Mouse (Mus musculus): ENCODE measurements around the gene Armh3.

Gene Armh3

DNA sequence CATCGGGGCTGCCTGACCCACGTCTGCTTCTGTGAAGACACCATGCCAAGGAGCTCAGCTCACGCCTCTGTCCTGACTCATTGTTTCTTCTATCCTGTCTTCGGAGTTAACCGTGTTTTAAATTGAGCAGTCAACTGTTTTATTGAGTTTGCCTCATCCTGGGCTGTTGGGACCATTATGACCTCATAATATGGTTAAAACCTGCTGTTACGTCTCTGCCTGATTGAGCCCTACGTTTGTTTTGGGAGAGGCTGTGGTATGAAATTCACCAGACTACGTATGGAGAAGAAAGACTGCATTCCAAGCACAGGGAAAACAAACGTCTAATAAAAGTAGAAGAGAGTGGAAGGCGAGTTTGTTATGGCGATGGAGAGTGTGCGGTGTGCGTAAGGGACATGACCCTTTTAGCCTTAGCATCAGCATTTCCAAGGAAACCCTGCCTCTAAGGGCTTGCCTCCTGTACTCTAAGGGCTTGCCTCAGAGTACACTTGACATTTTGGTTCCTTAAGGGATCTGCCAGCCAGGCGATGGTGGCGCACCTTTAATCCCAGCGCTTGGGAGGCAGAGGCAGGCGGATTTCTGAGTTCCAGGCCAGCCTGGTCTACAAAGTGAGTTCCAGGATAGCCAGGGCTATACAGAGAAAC is 214.2 kb downstream of the Armh3 start:
- DNase-seq, result no peak

DNA sequence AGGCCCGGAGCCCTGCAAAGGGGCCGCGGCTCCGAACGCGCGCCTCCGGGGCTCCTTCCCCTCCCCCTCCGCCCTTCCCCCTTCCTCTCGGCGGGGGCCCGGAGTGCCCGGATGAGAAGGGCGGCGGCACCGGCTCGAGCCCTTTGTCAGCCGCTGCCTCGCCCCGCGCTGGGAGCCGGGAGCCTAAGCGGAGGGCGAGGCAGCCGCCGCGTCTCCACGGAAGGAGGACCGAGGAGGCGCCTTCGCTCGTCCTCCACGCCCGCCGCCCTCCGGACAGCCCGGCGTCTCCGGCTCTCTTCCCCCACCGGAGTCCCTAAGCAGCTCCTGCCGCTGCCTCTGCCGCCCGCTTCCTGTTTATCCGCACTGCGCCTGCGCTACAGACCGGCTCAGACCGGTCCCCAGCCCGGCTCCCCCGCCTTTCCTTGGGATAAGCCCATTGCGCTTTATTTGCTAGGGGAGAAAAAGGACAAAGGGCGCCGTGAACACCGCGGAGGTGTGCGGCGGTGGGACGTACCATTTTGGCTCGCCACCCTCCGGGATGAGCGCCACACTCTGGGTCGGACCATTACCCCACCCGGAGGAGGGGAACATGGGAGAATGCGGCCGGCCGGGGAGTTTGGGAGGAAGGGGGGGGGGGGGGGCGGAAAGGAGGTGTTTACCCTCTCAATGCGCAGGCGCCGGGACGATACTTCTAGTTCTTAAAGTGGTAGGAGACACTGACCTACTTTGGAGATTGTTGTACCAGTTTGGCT is 214.9 kb downstream of the Armh3 start, which contains the start of gene Mgea5:
Mgea5 (minus strand) TSS at position 657 of the 752 bp plus-strand sequence.
- peak; percentile 99 for DNase-seq

DNA sequence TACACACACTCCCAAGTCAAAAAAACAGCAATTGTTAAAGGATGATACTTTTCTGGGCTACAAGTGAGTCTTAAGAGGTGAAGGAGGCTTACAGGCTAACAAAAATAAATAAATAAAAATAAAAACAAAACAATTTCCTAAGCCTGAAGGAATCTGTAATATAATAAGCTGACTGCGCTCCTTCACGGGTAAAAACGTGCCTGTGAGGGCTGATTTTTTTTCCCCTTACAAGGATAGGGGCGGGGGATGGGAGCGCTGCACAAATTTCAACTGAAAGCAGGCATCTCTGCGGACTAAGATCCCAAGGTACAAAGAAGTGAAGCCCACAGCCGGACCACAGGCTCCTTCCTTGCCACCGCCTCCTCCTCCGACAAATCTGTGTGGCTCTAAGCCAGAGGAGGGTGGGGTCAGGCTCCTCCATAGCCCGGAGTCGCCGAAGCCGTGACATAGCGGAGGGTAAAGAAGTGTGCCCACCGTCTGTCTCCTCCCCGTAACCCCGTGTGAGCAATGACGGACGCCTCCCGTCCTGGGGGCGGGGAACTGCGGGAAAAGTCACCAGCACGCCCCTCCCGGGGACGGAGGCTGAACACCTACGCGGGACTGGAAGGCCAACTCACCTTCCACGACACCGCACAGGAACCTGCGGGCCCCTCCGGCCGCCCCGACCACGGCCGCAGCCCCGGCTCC is 215.8 kb downstream of the Armh3 start:
- peak; percentile 56 for DNase-seq

DNA sequence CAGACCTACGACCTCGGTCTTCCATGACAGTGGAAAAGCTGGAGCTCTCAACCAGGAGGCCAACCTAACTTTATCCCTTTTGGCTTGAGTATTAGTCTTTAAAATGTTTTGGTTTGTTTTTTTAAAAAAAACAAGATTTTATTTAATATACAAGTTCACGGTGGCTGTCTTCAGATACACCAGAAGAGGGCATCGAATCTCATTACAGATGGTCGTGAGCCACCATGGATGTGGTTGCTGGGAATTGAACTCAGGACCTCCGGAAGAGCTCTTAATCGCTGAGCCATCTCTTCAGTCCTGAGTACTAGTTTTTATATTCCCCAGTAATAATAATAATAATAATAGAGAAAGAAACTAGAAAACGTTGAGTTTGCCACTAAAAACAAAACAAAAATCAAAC is 216.6 kb downstream of the Armh3 start:
- DNase-seq, result no peak

DNA sequence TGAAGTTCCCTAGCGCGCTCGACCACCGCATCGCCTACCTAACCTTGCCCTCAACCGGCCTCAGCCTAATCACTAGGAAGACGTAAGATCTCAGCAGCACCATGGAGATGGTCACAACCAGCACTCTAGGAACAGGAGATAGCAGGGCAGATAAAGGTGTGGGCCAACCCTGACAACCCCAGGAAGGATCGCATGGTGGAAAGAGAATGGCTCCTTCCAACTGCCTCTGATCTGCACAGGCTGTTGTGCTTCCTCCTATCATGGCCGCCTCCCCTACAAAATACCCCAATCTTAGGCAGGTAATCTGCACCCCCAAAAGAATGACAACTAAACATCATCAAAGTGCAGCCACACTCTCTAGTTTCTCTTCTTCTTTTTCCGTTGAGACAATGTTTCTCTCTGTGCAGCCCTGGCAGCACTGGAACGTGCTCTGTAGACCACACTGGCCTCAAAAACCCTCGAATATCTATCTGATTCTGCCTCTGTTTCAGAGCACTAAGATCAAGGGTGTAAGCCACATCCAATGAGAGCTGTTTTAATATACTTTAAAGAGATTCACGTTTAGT is 217.9 kb downstream of the Armh3 start:
- DNase-seq, result no peak

DNA sequence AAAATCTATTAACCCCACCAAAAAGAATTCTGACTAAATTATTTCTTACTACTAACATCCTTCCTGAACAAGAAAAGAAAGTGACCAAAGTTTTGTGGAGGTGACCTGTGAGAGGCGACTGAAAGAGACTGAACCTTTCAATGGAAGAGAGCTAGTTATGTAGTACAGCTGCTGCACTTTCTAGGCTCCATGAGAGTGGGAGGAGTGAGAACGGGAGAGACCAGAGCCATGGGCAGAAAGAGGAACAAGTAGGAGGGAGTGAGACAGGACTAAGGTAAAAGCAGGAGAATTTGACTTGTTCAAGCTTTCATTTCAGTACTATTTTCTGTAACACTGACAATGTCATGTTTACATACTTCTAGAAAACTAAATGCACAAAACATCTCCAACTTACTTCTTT is 222.8 kb downstream of the Armh3 start:
- peak; percentile 57 for DNase-seq

DNA sequence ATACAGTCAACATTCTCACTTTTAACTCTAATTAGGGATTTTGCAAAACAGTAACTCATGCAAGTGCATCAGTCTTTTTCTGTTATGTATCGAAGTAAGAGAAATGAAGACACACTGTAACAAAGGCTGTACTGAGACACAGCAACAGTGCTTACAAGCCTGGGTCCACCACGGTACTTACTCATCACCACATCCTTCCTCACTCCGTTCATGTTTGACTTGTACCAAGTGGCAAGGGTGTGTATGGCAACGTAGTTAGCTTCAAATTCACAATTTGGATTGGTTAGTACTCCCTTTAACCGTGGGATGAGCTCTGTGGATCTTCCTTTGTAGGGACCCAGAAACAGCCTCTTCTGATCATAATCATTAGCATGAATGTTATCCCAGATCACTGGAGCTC is 226.8 kb downstream of the Armh3 start:
- no peak for DNase-seq
